Comparison of ENCODE assay signal across 11 mouse cellular contexts in genomic region chr16:37652654-37653053, GRCm38 (mm10). TPM values are rescaled to one million over a fixed set of nuclear protein-coding genes. Genes with fewer than 3 reads are reported as not detected.
A peak's percentile ranks its signal among the peaks of the same experiment; 100 is the strongest.
DNase-seq lines count a peak whose midpoint lies in the region; ATAC-seq and TF ChIP-seq lines count a peak whose summit lies in the region.
"Had no signal": no experiment of that assay in that cellular context is flagged by ENCODE, and none has a peak within 500 bp of the region (broad histone marks: within the 10 kb centered on the region; RNA-seq: fewer than 3 reads in every experiment).

No protein-coding gene starts in this region.

- no peaks in the 10 kb centered on the region for H3K27me3 ChIP-seq in heart, embryonic 10.5 days (ENCODE audit: insufficient read depth, poor library complexity, severe bottlenecking)
- H3K27me3 ChIP-seq in megakaryocyte, embryonic 14.5 days (replicated peaks): no peaks in the 10 kb centered on the region
- H3K27me3 ChIP-seq in limb, embryonic 14.5 days (ENCODE audit: control insufficient read depth, insufficient read depth, low read length): no peaks in the 10 kb centered on the region
- no peaks in the 10 kb centered on the region for H3K27me3 ChIP-seq in stomach, embryonic 16.5 days (ENCODE audit: control insufficient read depth, insufficient read depth, low read length)

- DNase-seq in heart, embryonic 10.5 days (ENCODE audit: low spot score): peak; percentile 16
- no peak for DNase-seq in heart, adult 8-10 months (ENCODE audit: low spot score)
- DNase-seq in limb, embryonic 14.5 days (ENCODE audit: low spot score): no peak
- no peak for DNase-seq in right cerebral cortex, postnatal 4 days
- no peak for DNase-seq in adrenal gland, postnatal 14 days
- DNase-seq: B cell, adult 2 months; heart, adult 18-20 months had no signal

- peaks cover 27% of the 10 kb centered on the region for H3K4me1 ChIP-seq in heart, embryonic 10.5 days
- peaks cover 45% of the 10 kb centered on the region for H3K4me1 ChIP-seq in megakaryocyte, embryonic 14.5 days
- 0 out of 2 replicates have a peak, but pooled peaks cover 3% of the 10 kb centered on the region for H3K4me1 ChIP-seq in limb, embryonic 14.5 days (ENCODE audit: control insufficient read depth, insufficient read depth, low read length)
- peaks cover 17% of the 10 kb centered on the region for H3K4me1 ChIP-seq in stomach, embryonic 16.5 days (ENCODE audit: control insufficient read depth, insufficient read depth, low read length)

- ATAC-seq in megakaryocyte, adult 5-6 weeks (ENCODE audit: poor library complexity, severe bottlenecking): no peak
- no peak for ATAC-seq in limb, embryonic 14.5 days (ENCODE audit: low FRiP score, low read depth)
- ATAC-seq in stomach, embryonic 16.5 days (ENCODE audit: insufficient read depth, low FRiP score): no peak
- ATAC-seq: activated CD4-positive, CD25-positive, alpha-beta regulatory T cell, adult 4 months had no signal

- H3K4me3 ChIP-seq in heart, embryonic 10.5 days: peak overlapping the region; percentile 78
- peak overlapping the region; percentile 95 for H3K4me3 ChIP-seq in megakaryocyte, embryonic 14.5 days (replicated peaks)
- no peak overlapping the region for H3K4me3 ChIP-seq in limb, embryonic 14.5 days (replicated peaks; ENCODE audit: low read length)
- H3K4me3 ChIP-seq in stomach, embryonic 16.5 days (replicated peaks; ENCODE audit: low read length): peak overlapping the region; percentile 64; the same call in 1 of the 2 replicates

- WGBS in heart, embryonic 10.5 days: 84% methylated on average over 5 of the region's 5 CpGs
- 86% methylated on average over 5 of the region's 5 CpGs for WGBS in limb, embryonic 14.5 days
- WGBS in stomach, embryonic 16.5 days: 76% methylated on average over 5 of the region's 5 CpGs

- no peak for TF ChIP-seq POLR2A in limb, embryonic 14.5 days (IDR thresholded peaks at IDR 0.05; ENCODE audit: borderline replicate concordance, extremely low read depth, insufficient read depth, insufficient read length)

- H3K27ac ChIP-seq in heart, embryonic 10.5 days: no peak overlapping the region
- no peak overlapping the region for H3K27ac ChIP-seq in limb, embryonic 14.5 days (replicated peaks; ENCODE audit: low read depth, low read length)
- H3K27ac ChIP-seq in stomach, embryonic 16.5 days (ENCODE audit: low read length): no peak overlapping the region

- H3K9me3 ChIP-seq in heart, embryonic 10.5 days: no peaks in the 10 kb centered on the region
- no peaks in the 10 kb centered on the region for H3K9me3 ChIP-seq in megakaryocyte, embryonic 14.5 days
- H3K9me3 ChIP-seq in limb, embryonic 14.5 days (ENCODE audit: control insufficient read depth, low read length): no peaks in the 10 kb centered on the region
- H3K9me3 ChIP-seq in stomach, embryonic 16.5 days (replicated peaks; ENCODE audit: control insufficient read depth, low read length): no peaks in the 10 kb centered on the region

- H3K9ac ChIP-seq in limb, embryonic 14.5 days (ENCODE audit: low read depth, low read length, severe bottlenecking): no peak overlapping the region
- no peak overlapping the region for H3K9ac ChIP-seq in stomach, embryonic 16.5 days (ENCODE audit: low read length)

- peaks cover 16% of the 10 kb centered on the region for H3K36me3 ChIP-seq in heart, embryonic 10.5 days
- peaks cover 35% of the 10 kb centered on the region for H3K36me3 ChIP-seq in megakaryocyte, embryonic 14.5 days (replicated peaks; ENCODE audit: low read length)
- H3K36me3 ChIP-seq in limb, embryonic 14.5 days (ENCODE audit: control insufficient read depth, insufficient read depth, low read length): peaks cover 17% of the 10 kb centered on the region
- peaks cover 5% of the 10 kb centered on the region; the same call in 1 of the 2 replicates for H3K36me3 ChIP-seq in stomach, embryonic 16.5 days (ENCODE audit: control insufficient read depth, insufficient read depth, low read length)

- peak overlapping the region; percentile 50 for H3K4me2 ChIP-seq in limb, embryonic 14.5 days (replicated peaks; ENCODE audit: low read depth, low read length, severe bottlenecking)
- peak overlapping the region; percentile 73 for H3K4me2 ChIP-seq in stomach, embryonic 16.5 days (ENCODE audit: low read depth, low read length)

RNA-seq across cellular contexts. Expression of gene Ndufb4, which starts 1.6 kb away (rescaled TPM):
- 61.3 and 67.0 TPM in 2 replicates for polyA plus RNA-seq in heart, embryonic 10.5 days (2016; fragmentation: Nextera tagmentation; extraction: Ambion mirVana)
- total RNA-seq in heart, adult 8-10 months (2022): 100 to 1,000 TPM; 162 to 263 (median 197) TPM
- 34.3 and 102 TPM in 2 replicates for polyA plus RNA-seq in megakaryocyte, embryonic 14.5 days (2012; ENCODE audit: insufficient read depth, low replicate concordance)
- total RNA-seq in megakaryocyte, adult 5-6 weeks (2015): 35.2 and 58.3 TPM in 2 replicates
- total RNA-seq in megakaryocyte, adult 5-6 weeks (2017): 11.5 TPM in 2 replicates
- 54.9 and 62.5 TPM in 2 replicates for polyA plus RNA-seq in limb, embryonic 14.5 days (2012; rRNA removed)
- 56.3 and 56.5 TPM in 2 replicates for polyA plus RNA-seq in limb, embryonic 14.5 days (2014; fragmentation: Nextera tagmentation; extraction: Ambion mirVana)
- polyA plus RNA-seq in stomach, embryonic 16.5 days (2015; fragmentation: Nextera tagmentation; extraction: Ambion mirVana): 57.4 and 64.0 TPM in 2 replicates
- 181 and 184 TPM in 2 replicates for total RNA-seq in adrenal gland, postnatal 14 days (2021)
